Comparison of ENCODE assay signal across 10 mouse cellular contexts in the genomic region with DNA sequence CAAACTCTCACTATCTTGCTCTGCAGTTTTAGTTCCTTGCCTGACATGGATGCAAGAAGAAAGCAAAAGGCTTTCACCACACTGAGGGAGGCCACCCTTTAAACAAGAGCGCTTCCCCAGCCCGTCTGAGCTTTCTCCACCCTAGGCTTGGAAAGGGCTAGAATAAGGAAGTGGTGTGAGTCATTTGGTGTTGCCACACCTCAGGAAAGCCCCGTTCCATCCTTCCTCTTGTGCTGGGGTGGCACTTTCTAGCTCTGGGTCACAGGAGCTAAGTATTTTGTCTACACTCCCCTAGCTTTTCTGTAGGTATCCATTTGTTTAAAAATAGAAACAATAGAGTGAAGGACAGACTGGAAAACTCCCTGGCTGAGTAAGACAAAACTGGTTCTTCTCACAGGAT.
A peak's percentile ranks its signal among the peaks of the same experiment; 100 is the strongest.
DNase-seq lines count a peak whose midpoint lies in the region; ATAC-seq and TF ChIP-seq lines count a peak whose summit lies in the region.
"Had no signal": no experiment of that assay in that cellular context is flagged by ENCODE, and none has a peak within 500 bp of the region (broad histone marks: within the 10 kb centered on the region; RNA-seq: fewer than 3 reads in every experiment).

No protein-coding gene starts in this region.

- 80% methylated on average over 3 of the region's 3 CpGs for WGBS in intestine, embryonic 14.5 days
- WGBS in intestine, embryonic 15.5 days, result 68% methylated on average over 3 of the region's 3 CpGs
- WGBS in intestine, embryonic 16.5 days, result 51% methylated on average over 3 of the region's 3 CpGs

- H3K27me3 ChIP-seq in intestine, embryonic 14.5 days (replicated peaks; ENCODE audit: control insufficient read depth, insufficient read depth, low read length), result no peaks in the 10 kb centered on the region
- H3K27me3 ChIP-seq in intestine, embryonic 15.5 days (replicated peaks), result no peaks in the 10 kb centered on the region
- H3K27me3 ChIP-seq in intestine, embryonic 16.5 days (replicated peaks; ENCODE audit: control insufficient read depth, insufficient read depth, low read length), result no peaks in the 10 kb centered on the region
- H3K27me3 ChIP-seq in myocyte (ENCODE audit: control insufficient read depth, insufficient read depth, insufficient read length), result no peaks in the 10 kb centered on the region
- H3K27me3 ChIP-seq: midbrain, embryonic 12.5 days had no signal

- H3K79me2 ChIP-seq in myocyte (ENCODE audit: control insufficient read depth, insufficient read depth), result no peaks in the 10 kb centered on the region

- H3K4me3 ChIP-seq in intestine, embryonic 14.5 days (ENCODE audit: low read depth, low read length), result no peak overlapping the region
- no peak overlapping the region for H3K4me3 ChIP-seq in intestine, embryonic 15.5 days (replicated peaks)
- no peak overlapping the region for H3K4me3 ChIP-seq in intestine, embryonic 16.5 days (ENCODE audit: low read length)
- H3K4me3 ChIP-seq in myocyte, result no peak overlapping the region
- no peak overlapping the region for H3K4me3 ChIP-seq in layer of hippocampus, adult 2 months
- H3K4me3 ChIP-seq: midbrain, embryonic 12.5 days had no signal

- no peak for TF ChIP-seq POLR2A in myocyte (IDR thresholded peaks at IDR 0.05; ENCODE audit: insufficient read length, low read depth)

- H3K36me3 ChIP-seq in intestine, embryonic 14.5 days (ENCODE audit: control insufficient read depth, insufficient read depth, low read length), result no peaks in the 10 kb centered on the region
- no peaks in the 10 kb centered on the region for H3K36me3 ChIP-seq in intestine, embryonic 15.5 days
- H3K36me3 ChIP-seq in intestine, embryonic 16.5 days (ENCODE audit: control insufficient read depth, insufficient read depth, low read length), result no peaks in the 10 kb centered on the region; the same call in 1 of the 2 replicates
- H3K36me3 ChIP-seq in myocyte (ENCODE audit: control insufficient read depth, insufficient read depth), result no peaks in the 10 kb centered on the region
- H3K36me3 ChIP-seq: midbrain, embryonic 12.5 days had no signal

- H3K9me3 ChIP-seq in intestine, embryonic 14.5 days (ENCODE audit: control insufficient read depth, low read length), result 0 out of 2 replicates have a peak, but pooled peaks cover 6% of the 10 kb centered on the region
- no peaks in the 10 kb centered on the region for H3K9me3 ChIP-seq in intestine, embryonic 15.5 days
- peaks cover 10% of the 10 kb centered on the region for H3K9me3 ChIP-seq in intestine, embryonic 16.5 days (ENCODE audit: control insufficient read depth, low read length)

- ATAC-seq in intestine, embryonic 14.5 days (replicated peaks; ENCODE audit: low FRiP score, low TSS enrichment, low read depth), result no peak
- no peak for ATAC-seq in intestine, embryonic 15.5 days
- peak; percentile 66 for ATAC-seq in intestine, embryonic 16.5 days
- ATAC-seq in erythroblast, adult 5-6 weeks (replicated peaks; ENCODE audit: low FRiP score, poor library complexity, severe bottlenecking), result no peak

- H3K9ac ChIP-seq in intestine, embryonic 14.5 days (ENCODE audit: low read length), result no peak overlapping the region
- no peak overlapping the region for H3K9ac ChIP-seq in intestine, embryonic 15.5 days
- no peak overlapping the region for H3K9ac ChIP-seq in intestine, embryonic 16.5 days (ENCODE audit: low read depth, low read length)
- H3K9ac ChIP-seq: midbrain, embryonic 12.5 days had no signal

- H3ac ChIP-seq in myocyte (ENCODE audit: control insufficient read depth, insufficient read length), result no peak overlapping the region

- peak; percentile 37 for DNase-seq in intestine, embryonic 14.5 days (ENCODE audit: low spot score)
- DNase-seq in ES-CJ7 (ENCODE audit: low read depth, low spot score), result peak; percentile 64
- no peak for DNase-seq in layer of hippocampus, adult 2 months (ENCODE audit: low spot score in 2 of 2)
- no peak for DNase-seq in left cerebral cortex, adult 8-10 months (ENCODE audit: low spot score in 2 of 2)
- DNase-seq: gastrocnemius, postnatal 36 days had no signal

- no peak overlapping the region for H3K4me2 ChIP-seq in intestine, embryonic 14.5 days (ENCODE audit: low read length)
- H3K4me2 ChIP-seq in intestine, embryonic 15.5 days (replicated peaks), result no peak overlapping the region
- no peak overlapping the region for H3K4me2 ChIP-seq in intestine, embryonic 16.5 days (ENCODE audit: low read depth, low read length)
- H3K4me2 ChIP-seq in myocyte (ENCODE audit: low read depth), result peak overlapping the region; percentile 24
- H3K4me2 ChIP-seq: midbrain, embryonic 12.5 days had no signal

- no peak for TF ChIP-seq CTCF in layer of hippocampus, adult 2 months (conservative IDR thresholded peaks at IDR 0.05)

- no peaks in the 10 kb centered on the region for H3K4me1 ChIP-seq in intestine, embryonic 14.5 days (replicated peaks; ENCODE audit: control insufficient read depth, insufficient read depth, low read length)
- H3K4me1 ChIP-seq in intestine, embryonic 15.5 days (replicated peaks), result no peaks in the 10 kb centered on the region
- H3K4me1 ChIP-seq in intestine, embryonic 16.5 days (ENCODE audit: control insufficient read depth, insufficient read depth, low read length), result no peaks in the 10 kb centered on the region
- H3K4me1 ChIP-seq: midbrain, embryonic 12.5 days had no signal

- H3K27ac ChIP-seq in intestine, embryonic 14.5 days (ENCODE audit: low read depth), result no peak overlapping the region
- H3K27ac ChIP-seq in intestine, embryonic 15.5 days, result no peak overlapping the region
- no peak overlapping the region for H3K27ac ChIP-seq in intestine, embryonic 16.5 days (ENCODE audit: low read length)
- no peak overlapping the region for H3K27ac ChIP-seq in layer of hippocampus, adult 2 months
- H3K27ac ChIP-seq: midbrain, embryonic 12.5 days had no signal

TF ChIP-seq in myocyte, 11 proteins besides CTCF, POLR2A, EP300 and RAD21:
- TF ChIP-seq CEBPB (IDR thresholded peaks at IDR 0.05; ENCODE audit: insufficient read depth, poor library complexity, severe bottlenecking), result peak; percentile 73
- TF ChIP-seq MYOD1 (IDR thresholded peaks at IDR 0.05; ENCODE audit: control insufficient read depth in 1 of 3, insufficient read length in 2 of 3, low read depth in 2 of 3), result no peak
- no peak for TF ChIP-seq REST (IDR thresholded peaks at IDR 0.05; ENCODE audit: insufficient read depth, insufficient read length)

Comparison
In these comparisons a context has a peak if more than half of its experiments do, and no peak if none do; other contexts are left out.
1. DNase-seq: peak in intestine, embryonic 14.5 days (single experiment) and ES-CJ7 (single experiment); none in layer of hippocampus, adult 2 months (0 of 2) and left cerebral cortex, adult 8-10 months (0 of 2).